Mouse (Mus musculus) hindbrain, embryonic 13.5 days (tissue): ENCODE data around the gene Tspoap1. TPM values are rescaled to one million over a fixed set of nuclear protein-coding genes. Genes with fewer than 3 reads are reported as not detected.
A peak's percentile ranks its signal among the peaks of the same experiment; 100 is the strongest.

Source experiments
- ATAC-seq: fragments of 200-750 bp; cut with Nextera tagmentation; 2 replicates; pipeline ENCODE4 v1.8.0; 2017; ENCODE audit warnings: moderate TSS enrichment; ENCODE audit not compliant: low FRiP score
- H3K27ac ChIP-seq: fragments of 300-500 bp; sonication (generic); 2 replicates; pipeline ENCODE4 v1.5.1; 2015; ENCODE audit warnings: inconsistent platforms, mild to moderate bottlenecking, moderate library complexity
- H3K27me3 ChIP-seq: fragments of 300-500 bp; sonication (generic); 2 replicates; pipeline ENCODE4 v1.6.1; 2015; ENCODE audit warnings: mild to moderate bottlenecking, inconsistent platforms
- H3K36me3 ChIP-seq: fragments of 300-500 bp; sonication (generic); 2 replicates; pipeline ENCODE4 v1.6.1; 2015; ENCODE audit warnings: mild to moderate bottlenecking, inconsistent platforms
- H3K4me1 ChIP-seq: fragments of 300-500 bp; sonication (generic); replicated peaks from 2 replicates; pipeline ENCODE4 v1.6.1; 2015; ENCODE audit warnings: inconsistent platforms
- H3K4me2 ChIP-seq: fragments of 300-500 bp; sonication (generic); 2 replicates; pipeline ENCODE4 v1.6.1; 2015; ENCODE audit warnings: inconsistent platforms, mild to moderate bottlenecking, moderate library complexity
- H3K4me3 ChIP-seq: fragments of 300-500 bp; sonication (generic); 2 replicates; pipeline ENCODE4 v1.5.1; 2015; ENCODE audit warnings: mild to moderate bottlenecking, inconsistent platforms
- H3K9ac ChIP-seq: fragments of 300-500 bp; sonication (generic); 2 replicates; pipeline ENCODE4 v1.6.1; 2015; ENCODE audit warnings: mild to moderate bottlenecking, inconsistent platforms
- H3K9me3 ChIP-seq: fragments of 300-500 bp; sonication (generic); 2 replicates; pipeline ENCODE4 v1.6.1; 2016; ENCODE audit warnings: inconsistent platforms
- WGBS: fragments of 180-500 bp; shearing (Covaris S2); methylation state at CpG from one replicate; pipeline ENCODE4 v1.1.7; 2015; 5-methylcytosine and 5-hydroxymethylcytosine counted together
- polyA plus RNA-seq: library from polyadenylated mRNA; unstranded; fragments of >200 nt; fragmentation: Nextera tagmentation; extraction: Ambion mirVana; gene quantifications from 2 replicates; pipeline ENCODE4 v1.2.1, GENCODE M21; 2015

Tspoap1 gene
- polyA plus RNA-seq: 40.7 and 40.8 TPM in 2 replicates

GRCm38 (mm10) chr11:87760301-87761081 lies at the start of gene Tspoap1:
Tspoap1 (plus strand) TSS chr11:87760541.
- no peaks in the 10 kb centered on the region for H3K36me3 ChIP-seq
- H3K27me3 ChIP-seq: peaks cover 30% of the 10 kb centered on the region
- peak within 1 kb of the TSS; percentile 95 for H3K4me2 ChIP-seq
- H3K4me3 ChIP-seq: peak within 1 kb of the TSS; percentile 72
- peak; percentile 74 for ATAC-seq
- H3K9me3 ChIP-seq: no peaks in the 10 kb centered on the region
- peak within 1 kb of the TSS; percentile 90 for H3K9ac ChIP-seq
- peaks cover 59% of the 10 kb centered on the region for H3K4me1 ChIP-seq
- WGBS: 5% methylated on average over 23 of the region's 23 CpGs
- H3K27ac ChIP-seq: peak within 1 kb of the TSS; percentile 93

- Histone ChIP-seq H3K27ac (no peak overlapping the region), H3K27me3 (peaks cover 31% of the 10 kb centered on the region), H3K9ac (no peak overlapping the region), H3K4me1 (peaks cover 10% of the 10 kb centered on the region), H3K4me3 (no peak overlapping the region), H3K9me3 (no peaks in the 10 kb centered on the region), H3K4me2 (no peak overlapping the region), H3K36me3 (no peaks in the 10 kb centered on the region)
- WGBS: 88% methylated on average over 4 of the region's 4 CpGs
- ATAC-seq: no peak
These were observed 48.2 kb upstream of the Tspoap1 start for GRCm38 (mm10) chr11:87712188-87712587.

- Histone ChIP-seq H3K27me3 (peaks cover 7% of the 10 kb centered on the region), H3K4me1 (no peaks in the 10 kb centered on the region), H3K4me2 (no peak overlapping the region), H3K9ac (no peak overlapping the region), H3K36me3 (no peaks in the 10 kb centered on the region), H3K9me3 (no peaks in the 10 kb centered on the region), H3K4me3 (no peak overlapping the region), H3K27ac (no peak overlapping the region)
- ATAC-seq: no peak
- 88% methylated on average over 4 of the region's 4 CpGs for WGBS
These were observed 44.3 kb upstream of the Tspoap1 start for GRCm38 (mm10) chr11:87715999-87716398.

GRCm38 (mm10) chr11:87719526-87719925 lies 40.8 kb upstream of the Tspoap1 start:
- H3K27ac ChIP-seq: no peak overlapping the region
- no peaks in the 10 kb centered on the region for H3K4me1 ChIP-seq
- H3K4me2 ChIP-seq: no peak overlapping the region
- no peak overlapping the region for H3K4me3 ChIP-seq
- WGBS: 74% methylated on average over 7 of the region's 7 CpGs
- no peaks in the 10 kb centered on the region for H3K36me3 ChIP-seq
- no peak overlapping the region for H3K9ac ChIP-seq
- no peaks in the 10 kb centered on the region for H3K27me3 ChIP-seq
- ATAC-seq: no peak
- H3K9me3 ChIP-seq: no peaks in the 10 kb centered on the region

- Histone ChIP-seq H3K4me1 (0 out of 2 replicates have a peak, but pooled peaks cover under 1% of the 10 kb centered on the region), H3K9me3 (no peaks in the 10 kb centered on the region), H3K4me2 (no peak overlapping the region), H3K36me3 (no peaks in the 10 kb centered on the region), H3K27ac (no peak overlapping the region), H3K9ac (no peak overlapping the region), H3K4me3 (no peak overlapping the region), H3K27me3 (no peaks in the 10 kb centered on the region)
- ATAC-seq: no peak
- WGBS: 60% methylated on average over 9 of the region's 9 CpGs
These were observed 40.0 kb upstream of the Tspoap1 start for GRCm38 (mm10) chr11:87720324-87720723.

GRCm38 (mm10) chr11:87720839-87721238 lies 39.5 kb upstream of the Tspoap1 start:
- Histone ChIP-seq H3K9me3 (no peaks in the 10 kb centered on the region), H3K36me3 (no peaks in the 10 kb centered on the region), H3K4me1 (peaks cover 6% of the 10 kb centered on the region; the same call in 1 of the 2 replicates), H3K4me2 (no peak overlapping the region), H3K9ac (no peak overlapping the region), H3K27ac (no peak overlapping the region), H3K27me3 (no peaks in the 10 kb centered on the region), H3K4me3 (no peak overlapping the region)
- no peak for ATAC-seq
- 74% methylated on average over 9 of the region's 9 CpGs for WGBS

GRCm38 (mm10) chr11:87722168-87722567 lies 38.2 kb upstream of the Tspoap1 start:
- H3K9ac ChIP-seq: no peak overlapping the region
- ATAC-seq: no peak
- whole genome bisulfite sequencing: 89% methylated on average over 3 of the region's 3 CpGs

GRCm38 (mm10) chr11:87722891-87723290 lies 37.5 kb upstream of the Tspoap1 start:
- no peak overlapping the region for H3K9ac ChIP-seq
- H3K4me3 ChIP-seq: no peak overlapping the region
- no peaks in the 10 kb centered on the region for H3K36me3 ChIP-seq
- H3K4me1 ChIP-seq: peaks cover 17% of the 10 kb centered on the region; the same call in 1 of the 2 replicates
- no peaks in the 10 kb centered on the region for H3K27me3 ChIP-seq
- no peak overlapping the region for H3K4me2 ChIP-seq
- WGBS: 80% methylated on average over 4 of the region's 4 CpGs
- no peak overlapping the region for H3K27ac ChIP-seq
- no peaks in the 10 kb centered on the region for H3K9me3 ChIP-seq
- no peak for ATAC-seq

More at GRCm38 (mm10) chr11:87722168-87722567, 38.2 kb upstream of the Tspoap1 start:
- Histone ChIP-seq H3K4me1 (peaks cover 17% of the 10 kb centered on the region; the same call in 1 of the 2 replicates), H3K4me2 (no peak overlapping the region), H3K27me3 (no peaks in the 10 kb centered on the region), H3K4me3 (no peak overlapping the region), H3K27ac (no peak overlapping the region), H3K36me3 (no peaks in the 10 kb centered on the region), H3K9me3 (no peaks in the 10 kb centered on the region)

GRCm38 (mm10) chr11:87725515-87725914 lies 34.8 kb upstream of the Tspoap1 start:
- Histone ChIP-seq H3K9ac (no peak overlapping the region), H3K4me3 (no peak overlapping the region), H3K27me3 (no peaks in the 10 kb centered on the region), H3K9me3 (no peaks in the 10 kb centered on the region), H3K4me2 (no peak overlapping the region), H3K4me1 (peaks cover 17% of the 10 kb centered on the region; the same call in 1 of the 2 replicates), H3K36me3 (no peaks in the 10 kb centered on the region), H3K27ac (peak overlapping the region; percentile 35; the same call in 1 of the 2 replicates)
- no peak for ATAC-seq

- H3K36me3 ChIP-seq: no peaks in the 10 kb centered on the region
- no peaks in the 10 kb centered on the region for H3K9me3 ChIP-seq
- no peaks in the 10 kb centered on the region for H3K27me3 ChIP-seq
- H3K4me2 ChIP-seq: no peak overlapping the region
- 28% methylated on average over 6 of the region's 6 CpGs for WGBS
- no peak for ATAC-seq
- H3K27ac ChIP-seq: peak overlapping the region; percentile 35; the same call in 1 of the 2 replicates
- H3K4me3 ChIP-seq: no peak overlapping the region
- H3K4me1 ChIP-seq: peaks cover 17% of the 10 kb centered on the region; the same call in 1 of the 2 replicates
- H3K9ac ChIP-seq: peak overlapping the region; percentile 24; the same call in 1 of the 2 replicates
These were observed 34.3 kb upstream of the Tspoap1 start for GRCm38 (mm10) chr11:87725964-87726562.

- H3K27ac ChIP-seq: no peak overlapping the region
- H3K36me3 ChIP-seq: no peaks in the 10 kb centered on the region
- no peak overlapping the region for H3K9ac ChIP-seq
- no peak overlapping the region for H3K4me2 ChIP-seq
- peaks cover 17% of the 10 kb centered on the region; the same call in 1 of the 2 replicates for H3K4me1 ChIP-seq
- no peak for ATAC-seq
- H3K27me3 ChIP-seq: 0 out of 2 replicates have a peak, but pooled peaks cover 3% of the 10 kb centered on the region
- H3K4me3 ChIP-seq: no peak overlapping the region
- WGBS: 70% methylated on average over 11 of the region's 11 CpGs
- H3K9me3 ChIP-seq: no peaks in the 10 kb centered on the region
These were observed 33.3 kb upstream of the Tspoap1 start for GRCm38 (mm10) chr11:87727021-87727420.

GRCm38 (mm10) chr11:87727471-87727870 lies 32.9 kb upstream of the Tspoap1 start:
- H3K27me3 ChIP-seq: 0 out of 2 replicates have a peak, but pooled peaks cover 5% of the 10 kb centered on the region
- H3K4me1 ChIP-seq: peaks cover 17% of the 10 kb centered on the region; the same call in 1 of the 2 replicates
- H3K9ac ChIP-seq: no peak overlapping the region
- no peak overlapping the region for H3K4me3 ChIP-seq
- H3K36me3 ChIP-seq: no peaks in the 10 kb centered on the region
- WGBS: 73% methylated on average over 4 of the region's 4 CpGs
- H3K9me3 ChIP-seq: no peaks in the 10 kb centered on the region
- no peak overlapping the region for H3K27ac ChIP-seq
- H3K4me2 ChIP-seq: no peak overlapping the region
- no peak for ATAC-seq
